Mouse (Mus musculus): ENCODE measurements at regions not wholly inside any gene's neighbourhood (a gene's known extent, or its start where the extent isn't known, plus 50 kb on each side); places are given as distances from the start of the nearest gene placed in this dataset.

- no peak for TF ChIP-seq CTCF (IDR thresholded peaks at IDR 0.05; ENCODE audit: borderline replicate concordance, extremely low read depth, insufficient read depth, insufficient read length)
- no peak for TF ChIP-seq POLR2A (IDR thresholded peaks at IDR 0.05; ENCODE audit: borderline replicate concordance, extremely low read depth, insufficient read depth, insufficient read length, poor library complexity, severe bottlenecking)
These were observed 162.1 kb upstream of the Sorcs1 start for GRCm38 (mm10) chr19:50840499-50840898.
